8 mouse cellular contexts compared by ENCODE assay signal in genomic region chr9:71485475-71486094, GRCm38 (mm10). TPM values are rescaled to one million over a fixed set of nuclear protein-coding genes. Genes with fewer than 3 reads are reported as not detected.
DNase-seq lines count a peak whose midpoint lies in the region; ATAC-seq and TF ChIP-seq lines count a peak whose summit lies in the region.

Gene Polr2m, minus strand, starts transcription at chr9:71485935.

- H3K27ac ChIP-seq in forebrain, embryonic 16.5 days (ENCODE audit: low read length): peak within 1 kb of the TSS; percentile 88
- peak within 1 kb of the TSS; percentile 98 for H3K27ac ChIP-seq in layer of hippocampus, adult 2 months
- peak within 1 kb of the TSS; percentile 94 for H3K27ac ChIP-seq in lung, embryonic 14.5 days (ENCODE audit: low read depth)
- H3K27ac ChIP-seq in olfactory bulb, adult 2 months (ENCODE audit: insufficient read depth, low read depth, low read length): peak within 1 kb of the TSS; percentile 87
- no peak within 1 kb of the TSS for H3K27ac ChIP-seq in thymus, adult 2 months (ENCODE audit: control insufficient read depth, insufficient read depth, low read length)

- intact Hi-C loops in heart, postnatal 36 days (cut with DNase I): loop anchor here (10.0 kb wide), 1 partner anchor 981 kb away; the partner anchor contains the start of gene Rnf111

- no peaks in the 10 kb centered on the region for H3K9me3 ChIP-seq in G1E (replicated peaks)
- H3K9me3 ChIP-seq in forebrain, embryonic 16.5 days (ENCODE audit: control insufficient read depth, low read length): no peaks in the 10 kb centered on the region
- H3K9me3 ChIP-seq in lung, embryonic 14.5 days (ENCODE audit: low read depth, low read length): no peaks in the 10 kb centered on the region

- H3K4me1 ChIP-seq in G1E (ENCODE audit: insufficient read depth, low read depth, low read length): peaks cover 35% of the 10 kb centered on the region
- H3K4me1 ChIP-seq in forebrain, embryonic 16.5 days (replicated peaks; ENCODE audit: control insufficient read depth, insufficient read depth, low read length): peaks cover 7% of the 10 kb centered on the region
- no peaks in the 10 kb centered on the region for H3K4me1 ChIP-seq in lung, embryonic 14.5 days (ENCODE audit: insufficient read depth)
- H3K4me1 ChIP-seq in olfactory bulb, adult 2 months (ENCODE audit: control insufficient read depth, insufficient read depth, low read length): peaks cover 3% of the 10 kb centered on the region; the same call in 1 of the 2 replicates
- no peaks in the 10 kb centered on the region; the same call in 1 of the 2 replicates for H3K4me1 ChIP-seq in thymus, adult 2 months (replicated peaks; ENCODE audit: control insufficient read depth, insufficient read depth, low read length)

- peak; percentile 86 for DNase-seq in G1E (ENCODE audit: low spot score)
- peak; percentile 95 to 96 for DNase-seq in cerebellum, adult 18-20 months
- DNase-seq in heart, postnatal 36 days: peak; percentile 95 to 98
- peak; percentile 94 to 96 for DNase-seq in layer of hippocampus, adult 2 months (ENCODE audit: low spot score in 2 of 2)
- peak; percentile 99 for DNase-seq in lung, embryonic 14.5 days
- DNase-seq in thymus, adult 2 months: peak; percentile 96

- peaks cover 32% of the 10 kb centered on the region for H3K36me3 ChIP-seq in G1E (replicated peaks)
- peaks cover 26% of the 10 kb centered on the region for H3K36me3 ChIP-seq in forebrain, embryonic 16.5 days (ENCODE audit: control insufficient read depth, insufficient read depth)
- peaks cover 33% of the 10 kb centered on the region for H3K36me3 ChIP-seq in lung, embryonic 14.5 days (ENCODE audit: insufficient read depth)
- H3K36me3 ChIP-seq in thymus, adult 2 months (ENCODE audit: control insufficient read depth, insufficient read depth, low read length): peaks cover 28% of the 10 kb centered on the region

- TF ChIP-seq CTCF in G1E (IDR thresholded peaks at IDR 0.05; ENCODE audit: low read depth, low read length): no peak
- no peak for TF ChIP-seq CTCF in layer of hippocampus, adult 2 months (conservative IDR thresholded peaks at IDR 0.05)
- TF ChIP-seq CTCF in lung, embryonic 14.5 days (IDR thresholded peaks at IDR 0.05; ENCODE audit: low read depth): no peak
- no peak for TF ChIP-seq CTCF in olfactory bulb, adult 2 months (IDR thresholded peaks at IDR 0.05; ENCODE audit: insufficient read depth, low read depth, low read length)
- TF ChIP-seq CTCF in thymus, adult 2 months (IDR thresholded peaks at IDR 0.05; ENCODE audit: borderline replicate concordance, control insufficient read depth, extremely low read depth, insufficient read depth, low read length, poor library complexity): 0 out of 2 replicates have a peak, but pooled peaks have one; percentile 40

- peak within 1 kb of the TSS; percentile 85 for H3K4me3 ChIP-seq in G1E (ENCODE audit: low read depth, low read length)
- H3K4me3 ChIP-seq in forebrain, embryonic 16.5 days (replicated peaks; ENCODE audit: low read length): peak within 1 kb of the TSS; percentile 90
- H3K4me3 ChIP-seq in layer of hippocampus, adult 2 months: peak within 1 kb of the TSS; percentile 82
- peak within 1 kb of the TSS; percentile 95 for H3K4me3 ChIP-seq in lung, embryonic 14.5 days (ENCODE audit: low read depth, low read length)
- H3K4me3 ChIP-seq in olfactory bulb, adult 2 months (ENCODE audit: insufficient read depth, low read depth, low read length): peak within 1 kb of the TSS; percentile 96
- H3K4me3 ChIP-seq in thymus, adult 2 months (ENCODE audit: control insufficient read depth, insufficient read depth, low read length): peak within 1 kb of the TSS; percentile 96

- under 1% methylated on average over 63 of the region's 70 CpGs for WGBS in forebrain, embryonic 16.5 days
- under 1% methylated on average over 68 of the region's 70 CpGs for WGBS in lung, embryonic 14.5 days
- WGBS in olfactory bulb, adult 2 months: under 1% methylated on average over 70 of the region's 70 CpGs
- WGBS in thymus, adult 2 months: under 1% methylated on average over 70 of the region's 70 CpGs

- peak; percentile 92 for ATAC-seq in G1E (ENCODE audit: extremely low read depth, insufficient number of reproducible peaks, low FRiP score, poor library complexity, severe bottlenecking)
- ATAC-seq in forebrain, embryonic 16.5 days: peak; percentile 100
- ATAC-seq in lung, embryonic 14.5 days (ENCODE audit: insufficient read depth): peak; percentile 96

- H3K27me3 ChIP-seq in G1E (ENCODE audit: insufficient read depth, low read length): peaks cover 12% of the 10 kb centered on the region; the same call in 1 of the 2 replicates
- H3K27me3 ChIP-seq in forebrain, embryonic 16.5 days (replicated peaks; ENCODE audit: control insufficient read depth, insufficient read depth, low read length): 0 out of 2 replicates have a peak, but pooled peaks cover 3% of the 10 kb centered on the region
- H3K27me3 ChIP-seq in lung, embryonic 14.5 days (ENCODE audit: insufficient read depth, low read length): no peaks in the 10 kb centered on the region
- H3K27me3 ChIP-seq in thymus, adult 2 months (ENCODE audit: control insufficient read depth, insufficient read depth, low read length): no peaks in the 10 kb centered on the region

- peak within 1 kb of the TSS; percentile 80 for H3K4me2 ChIP-seq in forebrain, embryonic 16.5 days (ENCODE audit: low read length)
- peak within 1 kb of the TSS; percentile 81 for H3K4me2 ChIP-seq in lung, embryonic 14.5 days

- peak within 1 kb of the TSS; percentile 97 for H3K9ac ChIP-seq in forebrain, embryonic 16.5 days (replicated peaks; ENCODE audit: low read depth, low read length)
- peak within 1 kb of the TSS; percentile 100 for H3K9ac ChIP-seq in lung, embryonic 14.5 days

- TF ChIP-seq POLR2A in olfactory bulb, adult 2 months (IDR thresholded peaks at IDR 0.05; ENCODE audit: insufficient read depth, low read depth, low read length): peak; percentile 61
- TF ChIP-seq POLR2A in thymus, adult 2 months (IDR thresholded peaks at IDR 0.05; ENCODE audit: control insufficient read depth, extremely low read depth, insufficient read depth, low read length, poor library complexity): peak; percentile 52; the same call in 1 of the 2 replicates

RNA-seq across cellular contexts. Expression of gene Polr2m, which starts in this region (rescaled TPM):
- total RNA-seq in G1E (2014; fragmentation: Nextera tagmentation) (151 and 160 TPM in 2 replicates), G1E (2017) (188 and 207 TPM in 2 replicates)
- polyA plus RNA-seq in G1E (2012): 604 and 807 TPM in 2 replicates
- polyA plus RNA-seq in forebrain, embryonic 16.5 days (2015; fragmentation: Nextera tagmentation; extraction: Ambion mirVana): 301 and 317 TPM in 2 replicates
- total RNA-seq in heart, postnatal 36 days (2021): 100 to 1,000 TPM; 291 to 316 TPM
- total RNA-seq in layer of hippocampus, adult 2 months (2021): 100 to 1,000 TPM; 153 to 161 TPM
- 348 and 373 TPM in 2 replicates for polyA plus RNA-seq in lung, embryonic 14.5 days (2014; fragmentation: Nextera tagmentation; extraction: Ambion mirVana)
- not detected in 2 replicates for polyA plus RNA-seq in olfactory bulb, adult 2 months (2012; ENCODE audit: insufficient read depth, insufficient read length, low replicate concordance, missing spikeins)
- 689 and 1,465 TPM in 2 replicates for polyA plus RNA-seq in thymus, adult 2 months (2012; rRNA removed)
